Mouse (Mus musculus) stomach, postnatal 0 days (tissue): ENCODE data around the gene Pan2. TPM values are rescaled to one million over a fixed set of nuclear protein-coding genes. Genes with fewer than 3 reads are reported as not detected.

Experiments used
- ATAC-seq: fragments of 200-750 bp; cut with Nextera tagmentation; 2 replicates; pipeline ENCODE4 v1.8.0; 2017; ENCODE audit not compliant: low FRiP score, low TSS enrichment
- DNase-seq: peaks from one replicate; pipeline ENCODE4 v3.0.0-alpha.2; 2016; ENCODE audit warnings: low spot score
- H3K27ac ChIP-seq: fragments of 300-500 bp; sonication (generic); replicated peaks from 2 replicates; pipeline ENCODE4 v1.5.1; 2014; ENCODE audit warnings: mild to moderate bottlenecking, control low read depth
- H3K27me3 ChIP-seq: fragments of 300-500 bp; sonication (generic); 2 replicates; pipeline ENCODE4 v1.6.1; 2014; ENCODE audit warnings: low read length; ENCODE audit not compliant: control insufficient read depth, insufficient read depth
- H3K36me3 ChIP-seq: fragments of 300-500 bp; sonication (generic); 2 replicates; pipeline ENCODE4 v1.6.1; 2014; ENCODE audit warnings: low read length, mixed read lengths; ENCODE audit not compliant: control insufficient read depth, insufficient read depth
- H3K4me1 ChIP-seq: fragments of 300-500 bp; sonication (generic); replicated peaks from 2 replicates; pipeline ENCODE4 v1.6.1; 2014; ENCODE audit warnings: antibody characterized with exemption; ENCODE audit not compliant: control insufficient read depth, insufficient read depth
- H3K4me2 ChIP-seq: fragments of 300-500 bp; sonication (generic); replicated peaks from 2 replicates; pipeline ENCODE4 v1.6.1; 2014; ENCODE audit warnings: low read depth, mild to moderate bottlenecking, control low read depth, moderate library complexity
- H3K4me3 ChIP-seq: fragments of 300-500 bp; sonication (generic); 2 replicates; pipeline ENCODE4 v1.5.1; 2014; ENCODE audit warnings: low read depth, low read length, control low read depth
- H3K9ac ChIP-seq: fragments of 300-500 bp; sonication (generic); 2 replicates; pipeline ENCODE4 v1.6.1; 2014; ENCODE audit warnings: mild to moderate bottlenecking, low read length, control low read depth, mixed read lengths
- H3K9me3 ChIP-seq: fragments of 300-500 bp; sonication (generic); 2 replicates; pipeline ENCODE4 v1.6.1; 2016; ENCODE audit warnings: low read length; ENCODE audit not compliant: control insufficient read depth
- CTCF ChIP-seq: IDR thresholded peaks from 2 replicates; pipeline ENCODE4 v1.5.1; 2016; ENCODE audit warnings: antibody characterized with exemption, low read depth, mild to moderate bottlenecking, moderate library complexity
- EP300 ChIP-seq: optimal IDR thresholded peaks from 2 replicates; pipeline ENCODE3; 2016; ENCODE audit warnings: antibody characterized with exemption
- WGBS: fragments of 180-500 bp; shearing (Covaris S2); extraction: QIAGEN DNeasy Blood & Tissue Kit; methylation state at CpG from one replicate; pipeline ENCODE4 v1.1.7; 2014; 5-methylcytosine and 5-hydroxymethylcytosine counted together
- polyA plus RNA-seq: library from polyadenylated mRNA; unstranded; fragments of >200 nt; fragmentation: Nextera tagmentation; extraction: Ambion mirVana; gene quantifications from 2 replicates; pipeline ENCODE4 v1.2.1, GENCODE M21; 2015

Gene Pan2
- polyA plus RNA-seq, 1 experiment from 2014 or later = 12.6 TPM

GRCm38 (mm10) chr10:128370021-128370420 is 66.9 kb downstream of the Pan2 start:
- no peak overlapping the region for H3K27ac ChIP-seq
- H3K4me2 ChIP-seq = no peak overlapping the region
- H3K9ac ChIP-seq = no peak overlapping the region
- TF ChIP-seq CTCF (no peak), EP300 (no peak)
- H3K9me3 ChIP-seq = no peaks in the 10 kb centered on the region
- no peaks in the 10 kb centered on the region for H3K4me1 ChIP-seq
- 67% methylated on average over 5 of the region's 6 CpGs for WGBS
- no peaks in the 10 kb centered on the region for H3K36me3 ChIP-seq
- no peak for ATAC-seq
- no peak overlapping the region for H3K4me3 ChIP-seq
- DNase-seq = no peak
- H3K27me3 ChIP-seq = no peaks in the 10 kb centered on the region

- H3K4me1 ChIP-seq = no peaks in the 10 kb centered on the region
- no peak overlapping the region for H3K4me3 ChIP-seq
- H3K27me3 ChIP-seq = no peaks in the 10 kb centered on the region
- H3K36me3 ChIP-seq = no peaks in the 10 kb centered on the region
- no peak overlapping the region for H3K4me2 ChIP-seq
- no peak overlapping the region for H3K9ac ChIP-seq
- 56% methylated on average over 4 of the region's 4 CpGs for WGBS
- no peak overlapping the region for H3K27ac ChIP-seq
- TF ChIP-seq CTCF (no peak), EP300 (no peak)
- DNase-seq (no peak), ATAC-seq (no peak)
- no peaks in the 10 kb centered on the region for H3K9me3 ChIP-seq
Measured at GRCm38 (mm10) chr10:128370601-128371000, 67.5 kb downstream of the Pan2 start.

Other genes starting within 250 kb of the Pan2 start
- gene Ptges3, start 244.4 kb upstream of the Pan2 start, polyA plus RNA-seq = 297 and 316 TPM in 2 replicates
- gene Atp5b, start 220.1 kb upstream of the Pan2 start, polyA plus RNA-seq = 2,044 and 2,075 TPM in 2 replicates
- gene Baz2a, start 211.8 kb upstream of the Pan2 start, polyA plus RNA-seq = 5.5 and 7.9 TPM in 2 replicates
- gene Rbms2, start 123.0 kb upstream of the Pan2 start, polyA plus RNA-seq = 15.5 and 17.0 TPM in 2 replicates
- 0.53 and 0.64 TPM in 2 replicates for gene Gls2, start 108.9 kb upstream of the Pan2 start, polyA plus RNA-seq
- 25.6 and 26.1 TPM in 2 replicates for gene Spryd4, start 91.5 kb upstream of the Pan2 start, polyA plus RNA-seq
- not detected in 2 replicates for gene Mip, start 77.5 kb upstream of the Pan2 start, polyA plus RNA-seq
- 8.9 and 10.5 TPM in 2 replicates for gene Timeless, start 71.3 kb upstream of the Pan2 start, polyA plus RNA-seq
- gene Apon, start 49.2 kb upstream of the Pan2 start, polyA plus RNA-seq = 0.13 TPM in 1 of 2 replicates, not detected in the other
- 1.1 and 2.5 TPM in 2 replicates for gene Apof, start 34.7 kb upstream of the Pan2 start, polyA plus RNA-seq
- 7.8 and 8.6 TPM in 2 replicates for gene Stat2, start 32.8 kb upstream of the Pan2 start, polyA plus RNA-seq
- gene Il23a, start 4.6 kb upstream of the Pan2 start, polyA plus RNA-seq = 0.33 and 0.35 TPM in 2 replicates
- gene Cnpy2, start 19.1 kb downstream of the Pan2 start, polyA plus RNA-seq = 214 and 218 TPM in 2 replicates
- 152 and 158 TPM in 2 replicates for gene Cs, start 34.4 kb downstream of the Pan2 start, polyA plus RNA-seq
- 12.9 and 13.8 TPM in 2 replicates for gene Coq10a, start 65.7 kb downstream of the Pan2 start, polyA plus RNA-seq
- 2.9 and 4.3 TPM in 2 replicates for gene Ankrd52, start 73.8 kb downstream of the Pan2 start, polyA plus RNA-seq
- 0.75 and 0.76 TPM in 2 replicates for gene Slc39a5, start 97.9 kb downstream of the Pan2 start, polyA plus RNA-seq
- 53.5 and 54.4 TPM in 2 replicates for gene Nabp2, start 108.2 kb downstream of the Pan2 start, polyA plus RNA-seq
- gene Rnf41, start 108.3 kb downstream of the Pan2 start, polyA plus RNA-seq = 18.9 and 20.1 TPM in 2 replicates
- 21.4 and 26.6 TPM in 2 replicates for gene Smarcc2, start 155.9 kb downstream of the Pan2 start, polyA plus RNA-seq
- 2,935 and 3,187 TPM in 2 replicates for gene Myl6, start 190.8 kb downstream of the Pan2 start, polyA plus RNA-seq
- 2.2 and 2.6 TPM in 2 replicates for gene Myl6b, start 195.3 kb downstream of the Pan2 start, polyA plus RNA-seq
- 15.0 and 15.1 TPM in 2 replicates for gene Esyt1, start 222.5 kb downstream of the Pan2 start, polyA plus RNA-seq
- 7.8 and 8.5 TPM in 2 replicates for gene Zc3h10, start 244.4 kb downstream of the Pan2 start, polyA plus RNA-seq
- 3,550 and 3,693 TPM in 2 replicates for gene Rpl41, start 246.0 kb downstream of the Pan2 start, polyA plus RNA-seq